Mouse (Mus musculus) T-cell, adult 2 months (primary cell): ENCODE data around the gene Psme3.

ENCODE experiments used
- DNase-seq: peaks from one replicate; pipeline ENCODE4 v3.0.0; 2022; ENCODE audit warnings: low spot score

Gene Psme3

DNA sequence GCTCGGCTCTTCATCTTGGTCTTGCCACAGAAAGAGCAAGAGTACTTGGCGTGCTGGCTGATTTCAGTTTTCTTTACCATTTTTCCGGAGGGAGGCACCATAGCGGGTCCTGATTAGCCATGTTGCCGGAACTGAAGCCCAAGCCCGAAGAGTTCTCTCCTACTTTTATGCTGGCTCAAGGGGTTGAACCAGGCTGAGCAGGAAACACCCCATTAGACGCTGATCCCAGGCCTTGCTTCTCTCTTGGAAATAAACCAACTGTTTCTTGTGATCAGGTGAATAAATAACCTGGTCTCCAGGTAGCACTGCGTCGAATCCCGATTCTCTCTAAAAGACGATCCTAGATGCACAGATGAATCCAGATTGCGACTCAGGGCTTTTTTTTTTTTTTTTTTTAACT, 37.4 kb downstream of the Psme3 start:
- DNase-seq, result no peak

DNA sequence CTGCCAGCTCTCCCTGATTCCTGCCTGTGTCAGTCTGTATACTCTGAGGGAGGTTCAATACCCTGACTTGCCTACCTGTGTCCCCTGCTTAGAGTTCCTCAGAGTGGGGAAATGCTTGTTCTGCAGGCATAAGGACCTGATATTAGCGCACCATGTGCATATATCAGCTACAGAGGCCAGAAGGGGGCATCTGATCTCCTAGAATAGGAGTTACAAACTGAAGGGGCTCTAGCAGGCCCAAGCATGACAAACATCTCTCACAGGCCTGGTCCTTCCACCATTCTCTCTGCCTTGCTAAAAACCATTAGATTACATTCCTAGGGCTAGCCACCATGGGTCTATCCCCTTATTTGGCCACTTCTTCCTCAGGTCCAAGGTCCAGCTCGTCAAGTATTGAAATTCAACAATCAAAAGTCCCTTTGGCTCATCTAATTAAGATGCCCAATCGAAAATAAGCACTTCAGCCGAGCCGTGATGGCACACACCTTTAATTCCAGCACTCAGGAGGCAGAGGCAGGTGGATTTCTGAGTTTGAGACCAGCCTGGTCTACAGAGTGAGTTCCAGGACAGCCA, 38.5 kb downstream of the Psme3 start:
- no peak for DNase-seq

DNA sequence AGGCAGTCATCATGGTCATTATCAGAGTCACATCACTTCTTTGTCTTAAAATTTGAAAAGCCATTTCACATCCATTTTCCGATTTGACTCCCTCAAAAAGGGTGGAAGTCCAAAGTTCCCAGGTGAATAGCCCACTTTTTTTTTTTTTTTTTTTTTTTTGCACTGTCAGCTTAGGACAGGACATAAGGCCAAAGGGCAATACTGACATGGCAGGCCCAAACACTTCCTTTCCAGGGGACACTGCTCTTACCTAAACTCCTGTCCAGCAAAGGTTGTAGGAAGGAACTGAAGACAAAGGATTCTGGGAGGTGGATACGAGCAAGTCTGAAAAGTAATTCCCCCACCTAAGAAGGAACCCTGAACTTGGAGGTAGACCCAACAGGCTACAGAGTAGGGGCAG, 39.9 kb downstream of the Psme3 start:
- DNase-seq, result no peak

DNA sequence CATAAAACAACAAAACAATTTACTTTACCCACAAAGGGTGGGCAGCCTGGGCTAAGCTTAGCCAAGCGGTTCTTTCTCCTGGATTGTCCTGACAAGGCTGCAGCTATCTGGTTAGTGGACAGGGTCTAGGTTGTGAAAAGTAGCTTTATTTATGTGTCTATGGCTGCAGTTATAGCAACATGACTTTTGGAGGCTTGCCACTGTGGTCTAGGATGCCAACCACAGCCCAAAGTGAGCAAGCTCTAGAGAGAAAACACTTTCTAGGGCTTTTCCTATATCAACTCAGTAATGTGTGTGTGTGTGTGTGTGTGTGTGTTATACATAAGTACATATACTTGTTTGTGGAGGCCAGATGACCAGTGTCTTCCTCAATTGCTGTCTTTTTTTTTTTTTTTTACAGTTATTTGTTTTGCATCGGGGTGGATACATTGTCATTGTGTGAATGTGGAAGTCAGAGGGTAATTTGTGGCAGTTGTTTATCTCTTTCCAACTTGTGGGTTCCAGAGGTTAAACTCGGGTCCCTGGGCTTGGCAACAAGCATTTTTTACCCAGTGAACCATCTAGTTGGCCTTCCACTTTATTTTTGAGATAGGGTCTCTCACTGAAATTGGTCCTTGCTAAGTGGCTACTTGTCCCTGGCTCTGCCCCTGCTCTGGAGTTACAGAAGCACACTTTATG, 41.6 kb downstream of the Psme3 start:
- peak; percentile 28 for DNase-seq

DNA sequence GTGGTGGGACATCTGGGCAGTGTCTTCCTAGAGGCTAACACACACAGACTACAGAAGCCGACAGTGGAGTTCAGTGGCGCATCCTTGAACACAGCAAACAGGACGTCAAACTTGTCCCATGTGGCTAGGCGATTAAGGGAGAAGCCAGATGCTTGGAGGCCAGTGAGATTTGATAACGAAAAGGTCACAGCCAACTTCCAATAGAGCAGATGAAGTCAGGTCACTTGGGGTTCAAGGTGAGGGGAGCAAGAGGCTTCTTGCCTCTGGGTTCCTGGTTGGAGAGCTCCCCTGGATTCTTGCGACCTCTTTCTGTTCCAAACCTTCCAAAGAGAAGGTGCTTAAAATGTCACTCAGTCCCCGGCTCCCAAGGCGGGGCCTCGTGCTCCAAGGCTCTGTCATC, 43.8 kb downstream of the Psme3 start:
- DNase-seq, result no peak

DNA sequence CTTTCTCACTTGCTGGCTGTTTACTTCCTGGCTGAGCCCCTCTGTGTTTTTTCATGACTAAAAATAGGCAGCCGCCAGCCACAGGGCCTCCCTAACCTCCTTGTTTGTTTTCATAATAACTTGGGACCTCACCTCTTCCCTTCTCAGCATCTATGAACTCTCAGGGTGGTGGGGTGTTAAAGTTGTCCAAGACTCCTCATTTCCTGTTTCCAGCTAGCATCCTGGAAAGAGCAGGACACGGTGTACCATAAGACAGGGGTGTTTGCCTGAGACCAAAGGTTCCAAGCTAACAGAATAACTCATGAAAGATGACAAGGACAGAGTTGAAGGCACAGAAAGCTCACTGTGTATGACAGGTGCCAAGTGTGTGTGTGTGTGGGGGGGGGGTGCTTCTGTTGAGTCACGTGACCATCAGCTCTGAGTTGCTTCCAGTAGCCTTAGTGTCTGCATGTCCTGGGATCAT, 44.7 kb downstream of the Psme3 start:
- DNase-seq, result peak; percentile 9

DNA sequence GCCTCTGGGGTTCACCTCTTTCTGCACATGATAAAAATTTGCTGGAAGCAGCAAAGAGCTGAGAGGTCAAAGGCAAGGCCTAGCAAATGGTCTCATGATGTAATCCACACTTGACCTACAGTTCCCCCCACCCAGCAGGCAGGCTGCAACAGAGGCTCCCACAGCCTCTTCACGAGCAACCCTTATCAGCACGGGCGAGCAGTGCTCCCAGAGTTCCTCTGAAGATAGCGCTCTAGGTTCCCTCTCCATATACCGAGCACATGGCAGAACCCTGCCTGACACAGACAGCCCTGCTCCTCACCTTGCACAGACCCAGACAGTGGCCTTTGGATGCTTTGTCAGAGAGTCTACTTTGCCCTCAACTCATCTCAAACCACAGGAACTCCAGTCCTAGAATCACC, 48.5 kb downstream of the Psme3 start:
- DNase-seq, result no peak

DNA sequence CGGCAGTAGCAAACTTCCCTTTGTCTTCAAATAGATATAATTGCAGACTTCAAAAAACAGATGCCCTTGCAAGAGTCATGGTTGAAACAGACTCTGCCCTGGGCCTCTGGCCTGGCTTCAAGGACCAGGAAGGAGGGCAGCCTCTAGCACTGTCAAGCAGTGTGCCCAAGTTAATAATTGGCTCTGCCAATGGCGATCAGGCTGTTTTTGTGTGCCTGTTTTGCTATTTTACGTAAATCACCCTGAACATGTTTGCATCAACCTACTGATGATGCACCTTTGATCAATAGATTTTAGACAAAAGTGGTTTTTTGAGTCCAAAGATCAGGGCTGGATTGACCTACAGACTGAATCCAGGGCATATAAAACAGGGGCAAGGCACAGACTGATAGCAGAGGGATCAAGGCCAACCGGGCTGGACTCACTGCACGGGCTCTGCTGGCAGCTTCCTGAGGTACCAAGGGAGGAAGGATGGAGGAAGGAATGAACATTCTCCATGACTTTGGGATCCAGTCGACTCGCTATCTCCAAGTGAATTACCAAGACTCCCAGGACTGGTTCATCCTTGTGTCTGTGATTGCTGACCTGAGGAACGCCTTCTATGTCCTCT, 51.4 kb downstream of the Psme3 start, which contains the start of gene G6pc:
Gene G6pc (plus strand): TSS at position 236 of the 610 bp plus-strand sequence.
- no peak for DNase-seq

DNA sequence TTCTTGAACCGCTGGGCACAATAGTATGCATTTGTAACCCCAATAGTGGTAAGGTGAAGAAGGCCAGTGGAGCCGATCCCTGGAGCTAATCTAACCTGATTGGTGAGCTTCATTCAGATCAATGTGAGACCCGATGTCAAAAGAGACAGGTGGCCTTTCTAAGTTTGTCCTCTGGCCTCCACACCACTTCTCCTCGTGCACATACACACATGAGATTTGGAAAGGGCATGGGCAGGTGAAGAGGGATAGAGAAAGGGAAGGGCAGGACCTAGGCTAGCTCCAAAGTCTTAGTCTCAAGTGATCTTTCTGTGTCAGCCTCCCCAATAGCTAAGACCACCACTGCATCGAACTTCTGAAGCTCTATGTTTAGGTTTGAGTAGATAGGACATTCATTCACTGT, 54.1 kb downstream of the Psme3 start:
- no peak for DNase-seq
